Mouse (Mus musculus) brain, embryonic 18.5 days (tissue): ENCODE results near the gene Scn10a.

Experiments used
- DNase-seq: peaks from one replicate; pipeline ENCODE4 v3.0.0-alpha.2; 2012; ENCODE audit warnings: low read depth, low spot score

Scn10a gene

DNA sequence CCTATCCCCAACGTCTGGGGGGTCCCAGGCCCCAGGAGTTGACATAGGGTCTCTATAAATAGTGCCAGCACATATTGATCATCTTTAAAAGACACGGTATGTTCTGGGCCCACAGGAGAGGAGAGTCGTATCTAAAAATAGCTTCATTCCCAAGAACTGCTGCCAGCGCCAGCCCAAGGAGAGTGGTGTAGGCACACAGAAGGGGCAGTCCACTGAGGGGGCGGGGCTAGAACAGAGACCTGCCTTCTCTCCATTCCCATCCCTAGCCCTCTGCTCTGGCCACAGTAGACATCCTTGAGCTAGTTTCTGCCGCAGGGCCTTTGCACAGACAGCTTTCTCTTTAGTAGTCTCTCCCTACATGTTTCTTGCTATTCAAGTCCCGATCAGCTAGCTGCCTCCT, 144.8 kb downstream of the Scn10a start:
- DNase-seq = no peak

GRCm38 (mm10) chr9:119573009-119573408, 146.1 kb downstream of the Scn10a start:
- DNase-seq = no peak

- DNase-seq = no peak
Observed at GRCm38 (mm10) chr9:119571411-119571888, 147.7 kb downstream of the Scn10a start.

GRCm38 (mm10) chr9:119570652-119571051, 148.5 kb downstream of the Scn10a start:
- DNase-seq = no peak

GRCm38 (mm10) chr9:119568732-119569131, 150.4 kb downstream of the Scn10a start:
- no peak for DNase-seq

- DNase-seq = no peak
Observed at GRCm38 (mm10) chr9:119567800-119568199, 151.3 kb downstream of the Scn10a start.

DNA sequence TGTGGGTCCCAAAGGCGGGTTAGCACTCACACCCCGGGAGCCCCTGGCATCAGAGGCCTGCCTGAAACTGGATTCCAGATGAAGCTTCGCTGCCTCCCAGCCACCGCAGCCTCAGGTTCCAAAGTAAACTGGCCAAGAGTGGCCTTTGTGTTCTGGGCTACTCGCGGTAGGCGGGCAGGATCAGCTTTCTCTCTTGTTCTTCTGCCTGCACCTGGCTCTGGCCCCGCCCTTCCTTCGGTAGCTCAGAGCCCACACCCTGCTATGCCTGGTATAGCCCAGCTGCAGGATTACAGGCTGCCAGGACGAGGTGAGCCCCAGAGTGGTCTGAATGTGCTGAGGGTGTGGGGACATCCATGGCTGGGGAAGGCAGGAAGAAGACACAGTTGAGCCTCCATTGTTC, 152.9 kb downstream of the Scn10a start:
- DNase-seq = no peak

DNA sequence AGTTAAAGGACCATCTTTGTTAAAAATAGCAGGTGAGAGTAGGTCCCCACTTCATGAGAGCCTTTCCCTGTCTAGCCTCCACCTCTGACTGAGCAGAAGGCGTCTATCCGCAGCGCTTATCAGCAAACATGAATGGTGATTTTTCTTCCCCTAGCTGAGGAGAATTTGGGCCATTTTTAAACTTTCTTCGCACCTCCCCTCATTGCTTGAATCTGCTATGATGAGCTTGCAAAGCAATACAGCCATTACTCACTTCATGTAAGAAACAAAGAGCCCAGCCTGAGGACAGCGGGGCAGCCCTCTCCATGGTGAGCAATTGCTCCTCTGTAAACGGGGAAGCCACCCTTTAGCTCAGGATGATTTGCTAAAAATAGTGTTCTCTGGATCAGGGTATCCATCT, 154.3 kb downstream of the Scn10a start:
- DNase-seq = no peak

- DNase-seq = no peak
Observed at GRCm38 (mm10) chr9:119563617-119564016, 155.5 kb downstream of the Scn10a start.

GRCm38 (mm10) chr9:119562256-119562655, 156.9 kb downstream of the Scn10a start:
- DNase-seq = no peak

- DNase-seq = no peak
Observed at GRCm38 (mm10) chr9:119561746-119562145, 157.4 kb downstream of the Scn10a start.

DNA sequence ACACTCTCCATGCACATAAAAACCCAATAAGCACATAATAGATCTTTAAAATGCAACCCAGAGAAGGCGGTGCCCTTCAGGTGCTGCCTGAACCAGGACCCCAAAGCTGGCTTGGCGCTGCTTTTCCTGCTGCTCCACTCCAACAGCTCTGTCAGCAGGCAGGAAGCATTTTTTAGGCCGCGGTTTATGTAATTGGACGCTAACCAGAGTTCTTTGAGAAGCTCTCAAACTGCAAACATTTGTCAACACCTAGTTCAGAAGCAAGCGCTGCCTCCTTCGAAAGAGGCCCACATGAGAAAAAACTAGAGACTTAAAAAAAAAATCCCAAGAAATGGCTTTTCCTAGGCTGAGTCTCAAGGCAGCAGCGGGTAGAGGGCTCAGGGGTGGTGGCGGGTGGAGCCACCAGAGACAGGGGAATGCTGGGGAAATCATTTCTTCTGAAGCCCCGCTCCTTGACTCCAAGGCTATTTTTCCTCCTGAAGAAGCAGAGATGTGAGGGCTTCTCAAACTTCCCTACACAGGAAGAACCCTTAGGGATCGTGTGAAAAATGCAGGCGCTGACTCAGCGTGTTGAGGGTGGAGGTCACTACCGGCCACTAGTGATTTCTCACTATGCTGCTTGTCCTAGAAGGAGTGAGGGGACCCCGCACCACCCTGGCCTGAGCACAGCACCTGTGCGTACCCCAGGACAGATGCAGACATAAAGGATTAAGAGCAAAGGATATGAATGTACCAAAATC, 159.4 kb downstream of the Scn10a start:
- DNase-seq = no peak
